Mouse (Mus musculus) gastrocnemius, postnatal 25 days (tissue): Measurements from ENCODE around the gene Ralgps1. TPM values are rescaled to one million over a fixed set of nuclear protein-coding genes. Genes with fewer than 3 reads are reported as not detected.
A peak's percentile ranks its signal among the peaks of the same experiment; 100 is the strongest.

Experiments used
- DNase-seq: peaks from one replicate; pipeline ENCODE4 v3.0.0; 2022
- long read RNA-seq, 2 experiments: library from polyadenylated mRNA; stranded (forward); transcript quantifications; one replicate each; pipeline ENCODE4 v2.0.0; 2021
- total RNA-seq, 2 experiments: library from RNA; stranded (reverse); gene quantifications; 1 replicate in 1 of 2; 2 replicates in 1 of 2; pipeline ENCODE4 v1.2.3; 2021

Gene Ralgps1
- total RNA-seq: 1 to 10 TPM; 2.3 to 2.5 TPM
- long read RNA-seq, experiment 1, partial matches to known transcripts: 0 of 1 reads
- long read RNA-seq, experiment 1, other reads (novel, unspliced or antisense): 1 of 1 reads
- long read RNA-seq, experiment 2, partial matches to known transcripts: 0 of 3 reads
- long read RNA-seq, experiment 2, other reads (novel, unspliced or antisense): 1 of 3 reads

GRCm38 (mm10) chr2:33370777-33371647 lies at the start of gene Ralgps1:
TSS of gene Ralgps1 (minus strand) at chr2:33371486.
- peak; percentile 98 for DNase-seq

- no peak for DNase-seq
Measured at GRCm38 (mm10) chr2:33417454-33417853, 46.2 kb upstream of the Ralgps1 start.

GRCm38 (mm10) chr2:33414019-33414418 lies 42.7 kb upstream of the Ralgps1 start:
- DNase-seq: no peak

DNA sequence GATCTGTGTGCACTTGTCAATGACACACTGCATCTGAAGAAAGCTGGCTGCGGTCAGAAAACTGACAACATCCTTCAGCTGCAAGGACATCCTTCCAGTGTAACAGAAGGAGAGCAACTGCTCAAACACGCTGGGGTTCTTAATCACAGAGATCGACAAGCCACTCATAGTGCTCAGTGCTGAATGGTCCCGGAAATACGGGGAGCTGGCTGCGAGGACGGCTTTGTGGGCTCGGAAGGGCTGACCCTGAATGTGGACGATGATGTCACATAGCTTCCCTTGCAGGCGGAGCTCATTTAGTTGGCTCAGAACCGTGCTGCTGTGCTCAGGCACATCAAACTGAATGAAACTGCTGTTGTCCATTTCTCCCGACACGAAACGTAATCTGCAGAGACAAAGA lies 40.8 kb upstream of the Ralgps1 start:
- DNase-seq: no peak

DNA sequence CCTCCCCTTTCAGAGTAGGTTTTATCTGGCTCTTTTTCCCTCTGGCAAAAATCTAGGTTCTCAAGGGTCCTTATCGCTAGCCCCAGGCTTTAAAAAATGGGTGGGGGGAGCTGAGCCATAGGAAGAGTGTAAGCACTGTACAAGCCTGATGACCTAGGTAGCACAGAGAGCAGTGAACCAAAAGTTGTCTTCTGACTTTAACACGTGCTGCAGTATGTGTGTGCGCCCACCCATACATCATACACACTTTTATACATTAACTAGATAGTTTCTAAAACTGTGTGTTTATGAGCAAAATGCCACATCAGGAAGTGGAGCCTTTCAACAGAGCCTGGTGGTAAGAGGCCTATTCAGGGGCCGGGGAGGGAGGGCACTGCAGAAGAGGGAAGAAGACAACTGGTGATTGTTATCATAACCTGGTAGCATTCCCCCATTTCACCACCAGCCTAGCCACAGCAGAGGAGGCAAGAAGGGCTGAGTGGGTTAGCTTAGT lies 32.3 kb upstream of the Ralgps1 start:
- no peak for DNase-seq

- no peak for DNase-seq
Measured at GRCm38 (mm10) chr2:33402638-33403037, 31.4 kb upstream of the Ralgps1 start.

DNA sequence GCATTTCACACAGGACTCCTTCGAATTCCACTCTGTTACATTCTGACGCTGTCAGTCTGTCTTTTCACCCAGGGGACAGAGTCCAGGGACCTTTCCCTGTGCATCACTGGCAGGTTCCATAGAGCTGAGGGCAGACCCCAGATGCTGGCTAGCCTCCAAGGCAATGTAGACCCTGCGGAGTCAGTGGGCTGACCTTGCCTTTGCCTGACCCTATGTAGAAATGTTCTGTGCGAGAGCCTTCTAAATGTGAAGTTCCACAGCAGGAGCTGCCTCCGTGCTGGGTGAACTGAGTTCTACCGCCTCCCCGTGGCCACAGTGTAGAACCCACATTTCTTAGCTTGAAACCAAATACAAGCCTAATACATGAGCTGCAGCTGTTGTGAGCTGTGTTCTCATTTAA lies 30.9 kb upstream of the Ralgps1 start:
- DNase-seq: peak; percentile 38

- DNase-seq: no peak
Measured at GRCm38 (mm10) chr2:33401217-33401616, 29.9 kb upstream of the Ralgps1 start.

GRCm38 (mm10) chr2:33400541-33400940 lies 29.3 kb upstream of the Ralgps1 start:
- no peak for DNase-seq

GRCm38 (mm10) chr2:33399091-33399490 lies 27.8 kb upstream of the Ralgps1 start:
- DNase-seq: no peak

GRCm38 (mm10) chr2:33397036-33397435 lies 25.8 kb upstream of the Ralgps1 start:
- no peak for DNase-seq

DNA sequence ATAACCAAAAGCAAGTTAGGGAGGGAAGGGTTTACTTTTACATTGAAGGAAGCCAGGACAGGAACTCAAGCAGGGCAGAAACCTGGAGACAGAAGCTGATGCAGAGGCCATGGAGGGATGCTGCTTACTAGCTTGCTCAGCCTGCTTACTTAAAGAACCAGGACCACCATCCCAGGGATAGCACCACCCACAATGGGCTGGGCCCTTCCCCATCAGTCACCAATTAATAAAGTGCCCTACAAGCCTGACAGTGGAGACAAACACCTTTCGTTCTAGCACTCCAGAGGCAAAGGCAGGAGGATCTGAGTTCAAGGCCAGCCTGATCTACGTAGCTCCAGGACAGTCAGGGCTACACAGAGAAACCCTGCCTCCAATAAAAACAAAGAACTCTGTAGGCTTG lies 23.8 kb upstream of the Ralgps1 start:
- DNase-seq: no peak

GRCm38 (mm10) chr2:33393951-33394635 lies 22.8 kb upstream of the Ralgps1 start:
- no peak for DNase-seq

GRCm38 (mm10) chr2:33393021-33393420 lies 21.7 kb upstream of the Ralgps1 start:
- no peak for DNase-seq

- DNase-seq: no peak
Measured at GRCm38 (mm10) chr2:33371648-33372408, 542 bp upstream of the Ralgps1 start.

DNA sequence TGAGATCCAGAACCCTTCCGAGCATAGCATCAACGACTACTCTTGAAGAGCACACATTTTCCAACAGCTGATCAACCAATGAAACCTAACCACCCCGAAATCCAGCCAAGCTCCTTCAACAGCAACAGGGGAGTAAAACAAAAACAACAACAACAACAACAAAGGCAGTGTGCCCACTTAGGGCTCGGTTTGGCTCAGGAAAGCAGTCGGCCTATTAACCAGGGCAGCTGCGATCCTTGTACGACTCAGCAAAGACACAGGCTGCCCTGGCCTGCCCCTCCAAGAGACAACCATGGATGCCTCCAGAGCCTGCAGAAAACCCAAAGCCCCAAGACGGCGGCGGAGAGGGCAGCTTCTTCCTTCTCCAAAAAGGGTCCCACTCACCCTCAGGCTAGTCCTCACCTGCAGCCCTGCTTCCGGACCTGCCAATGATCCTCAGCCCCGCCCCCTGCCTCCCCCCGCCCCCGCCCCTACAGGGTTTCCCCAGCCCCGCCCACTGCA lies 960 bp downstream of the Ralgps1 start:
- DNase-seq: no peak

DNA sequence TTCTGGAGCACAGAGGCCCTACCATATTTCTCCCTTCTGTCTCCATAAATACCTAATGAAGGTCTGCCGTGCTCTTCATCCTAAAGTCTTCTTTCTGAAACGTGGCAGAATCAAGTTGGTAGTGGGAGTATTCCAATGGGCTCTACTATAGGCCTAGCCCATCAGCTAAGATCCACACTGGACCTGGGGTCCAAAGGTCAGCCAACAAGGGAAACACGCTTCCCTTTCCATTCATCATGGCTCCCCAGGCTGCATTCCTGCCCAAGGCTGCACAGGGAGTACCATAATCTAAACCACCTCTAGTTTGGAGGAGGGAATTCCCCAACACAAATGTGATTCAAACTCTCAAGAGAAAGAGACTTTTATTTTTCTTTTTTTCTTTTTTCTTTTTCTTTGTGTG lies 1.8 kb downstream of the Ralgps1 start:
- DNase-seq: no peak

DNA sequence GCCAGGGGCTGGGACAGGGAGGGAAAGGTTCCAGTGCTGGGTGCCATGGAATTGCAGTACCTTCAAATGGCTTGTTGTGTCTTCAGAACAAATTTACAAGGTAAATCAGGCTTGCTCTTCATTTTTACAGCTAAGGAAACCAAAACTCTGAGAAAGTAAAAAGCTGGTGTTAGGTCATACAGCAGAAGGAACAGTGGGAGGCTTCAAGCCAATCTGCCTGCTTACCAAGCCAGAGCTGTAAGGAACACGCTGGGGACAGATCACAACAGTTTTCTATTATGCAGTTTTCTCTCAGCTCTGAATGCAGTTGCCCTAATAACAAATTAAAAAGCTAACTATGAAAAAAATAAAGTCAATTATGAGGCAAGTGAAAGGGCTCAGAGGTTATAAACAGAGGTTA lies 2.8 kb downstream of the Ralgps1 start:
- DNase-seq: no peak

GRCm38 (mm10) chr2:33365703-33366471 lies 5.4 kb downstream of the Ralgps1 start:
- DNase-seq: no peak

GRCm38 (mm10) chr2:33364656-33365055 lies 6.6 kb downstream of the Ralgps1 start:
- no peak for DNase-seq

DNA sequence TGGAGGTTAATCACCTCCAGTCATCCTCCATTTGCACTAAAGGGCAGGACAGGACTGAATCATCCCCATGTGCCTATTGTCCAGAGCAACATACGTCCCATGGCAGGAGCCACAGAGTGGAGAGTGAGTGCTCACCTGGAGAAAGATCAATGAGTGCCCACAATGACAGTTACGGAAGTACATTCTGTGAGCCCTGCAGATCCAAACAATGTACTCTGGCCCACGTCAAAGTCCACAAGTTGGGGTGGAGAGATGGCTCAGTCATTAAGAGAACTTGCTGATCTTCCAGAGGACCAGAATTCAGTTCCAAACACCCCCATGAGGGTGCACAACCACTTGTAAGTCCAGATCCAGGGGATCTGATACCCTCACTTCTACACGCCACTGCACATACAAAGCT lies 7.4 kb downstream of the Ralgps1 start:
- no peak for DNase-seq
